ENCODE assay signal across 8 mouse cellular contexts in the genomic region with DNA sequence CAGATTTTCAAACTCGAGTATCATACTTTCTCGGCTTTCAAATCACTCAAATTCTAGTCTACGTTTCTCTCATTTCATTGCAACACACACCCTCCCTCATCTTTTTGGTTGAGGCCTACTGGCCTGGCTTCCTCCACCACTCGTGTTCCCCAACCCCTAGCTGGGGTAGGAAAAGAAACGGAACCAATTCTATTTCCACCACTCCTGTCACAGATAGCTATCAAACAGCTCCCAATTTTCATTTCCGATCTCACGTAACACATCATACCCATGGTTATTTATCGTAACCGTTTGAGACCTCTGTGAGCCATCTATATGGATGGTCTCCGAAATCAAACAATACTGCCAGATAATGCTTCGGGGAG. TPM values are rescaled to one million over a fixed set of nuclear protein-coding genes. Genes with fewer than 3 reads are reported as not detected.
DNase-seq lines count a peak whose midpoint lies in the region; ATAC-seq and TF ChIP-seq lines count a peak whose summit lies in the region.

No protein-coding gene starts in this region.

- TF ChIP-seq CTCF in G1E (IDR thresholded peaks at IDR 0.05; ENCODE audit: low read depth, low read length): no peak
- TF ChIP-seq CTCF in heart, postnatal 0 days (IDR thresholded peaks at IDR 0.05; ENCODE audit: low read depth): no peak

- WGBS in heart, embryonic 11.5 days (ENCODE audit: insufficient replicate concordance): 22% methylated on average over 11 of the region's 11 CpGs
- 13% methylated on average over 11 of the region's 11 CpGs for WGBS in heart, postnatal 0 days
- 32% methylated on average over 11 of the region's 11 CpGs for WGBS in midbrain, embryonic 10.5 days

- intact Hi-C loops in heart, postnatal 10 days (cut with DNase I): loop anchor here (2.0 kb wide), 1 partner anchor 32 kb away; no protein-coding TSS in a partner anchor

- DNase-seq in heart, postnatal 10 days: no peak
- peak; percentile 16 for DNase-seq in G1E (ENCODE audit: low spot score)
- DNase-seq in heart, postnatal 0 days (ENCODE audit: low spot score): no peak
- no peak for DNase-seq in midbrain, embryonic 10.5 days (ENCODE audit: low spot score)
- no peak for DNase-seq in adrenal gland, postnatal 14 days
- no peak for DNase-seq in urinary bladder, postnatal 4 days (ENCODE audit: low spot score in 2 of 2)
- DNase-seq in frontal cortex, adult 2 months (ENCODE audit: extremely low spot score in 1 of 2, low spot score in 1 of 2): no peak

- H3K4me2 ChIP-seq in heart, embryonic 11.5 days: peak overlapping the region; percentile 74
- H3K4me2 ChIP-seq in heart, postnatal 0 days (ENCODE audit: low read depth, low read length): peak overlapping the region; percentile 79

- no peak for TF ChIP-seq EP300 in heart, postnatal 0 days (IDR thresholded peaks at IDR 0.05; ENCODE audit: low read depth)

- peak overlapping the region; percentile 99 for H3K9ac ChIP-seq in heart, embryonic 11.5 days (ENCODE audit: low read depth, low read length)
- peak overlapping the region; percentile 95 for H3K9ac ChIP-seq in heart, postnatal 0 days (replicated peaks; ENCODE audit: low read depth, low read length)

- H3K4me3 ChIP-seq in heart, embryonic 11.5 days (ENCODE audit: low read depth, low read length): peak overlapping the region; percentile 100
- H3K4me3 ChIP-seq in G1E (ENCODE audit: low read depth, low read length): peak overlapping the region; percentile 87
- H3K4me3 ChIP-seq in heart, postnatal 0 days (ENCODE audit: low read depth, low read length): peak overlapping the region; percentile 83
- H3K4me3 ChIP-seq in midbrain, embryonic 10.5 days: peak overlapping the region; percentile 98

- no peaks in the 10 kb centered on the region for H3K9me3 ChIP-seq in heart, embryonic 11.5 days (replicated peaks; ENCODE audit: control insufficient read depth, low read length)
- H3K9me3 ChIP-seq in G1E (replicated peaks): no peaks in the 10 kb centered on the region
- no peaks in the 10 kb centered on the region for H3K9me3 ChIP-seq in heart, postnatal 0 days (replicated peaks; ENCODE audit: control insufficient read depth, low read length)
- H3K9me3 ChIP-seq in midbrain, embryonic 10.5 days (replicated peaks): 0 out of 2 replicates have a peak, but pooled peaks cover 3% of the 10 kb centered on the region

- ATAC-seq in heart, embryonic 11.5 days (replicated peaks; ENCODE audit: insufficient number of reproducible peaks, low FRiP score, low TSS enrichment): no peak
- ATAC-seq in G1E (ENCODE audit: extremely low read depth, insufficient number of reproducible peaks, low FRiP score, poor library complexity, severe bottlenecking): no peak
- no peak for ATAC-seq in heart, postnatal 0 days (ENCODE audit: insufficient read depth, low read depth)

- peak overlapping the region; percentile 98 for H3K27ac ChIP-seq in heart, embryonic 11.5 days (ENCODE audit: low read depth, low read length)
- peak overlapping the region; percentile 95 for H3K27ac ChIP-seq in heart, postnatal 0 days (ENCODE audit: low read depth)
- H3K27ac ChIP-seq in midbrain, embryonic 10.5 days (replicated peaks): peak overlapping the region; percentile 99

- H3K4me1 ChIP-seq in heart, embryonic 11.5 days (ENCODE audit: control insufficient read depth, insufficient read depth, low read length): peaks cover 14% of the 10 kb centered on the region
- H3K4me1 ChIP-seq in G1E (ENCODE audit: insufficient read depth, low read depth, low read length): peaks cover 44% of the 10 kb centered on the region
- H3K4me1 ChIP-seq in heart, postnatal 0 days (ENCODE audit: control insufficient read depth, insufficient read depth): peaks cover 4% of the 10 kb centered on the region; the same call in 1 of the 2 replicates
- peaks cover 24% of the 10 kb centered on the region for H3K4me1 ChIP-seq in midbrain, embryonic 10.5 days

- no peaks in the 10 kb centered on the region for H3K27me3 ChIP-seq in heart, embryonic 11.5 days (ENCODE audit: control insufficient read depth, insufficient read depth, low read length)
- no peaks in the 10 kb centered on the region for H3K27me3 ChIP-seq in G1E (ENCODE audit: insufficient read depth, low read length)
- H3K27me3 ChIP-seq in heart, postnatal 0 days (ENCODE audit: control insufficient read depth, insufficient read depth, low read length): no peaks in the 10 kb centered on the region
- H3K27me3 ChIP-seq in midbrain, embryonic 10.5 days (ENCODE audit: low read depth, poor library complexity, severe bottlenecking): peaks cover 4% of the 10 kb centered on the region; the same call in 1 of the 2 replicates

- H3K36me3 ChIP-seq in heart, embryonic 11.5 days (ENCODE audit: control insufficient read depth, insufficient read depth, low read length): no peaks in the 10 kb centered on the region
- H3K36me3 ChIP-seq in G1E (replicated peaks): peaks cover 11% of the 10 kb centered on the region
- H3K36me3 ChIP-seq in heart, postnatal 0 days (replicated peaks; ENCODE audit: control insufficient read depth, insufficient read depth, low read length): no peaks in the 10 kb centered on the region
- peaks cover 16% of the 10 kb centered on the region for H3K36me3 ChIP-seq in midbrain, embryonic 10.5 days

RNA-seq across cellular contexts. Expression of a gene that starts 1.4 kb away (rescaled TPM):
- polyA plus RNA-seq in heart, embryonic 11.5 days (2014; fragmentation: Nextera tagmentation; extraction: Ambion mirVana): 78.0 and 79.8 TPM in 2 replicates
- 10 to 100 TPM; 64.2 to 71.8 TPM for total RNA-seq in heart, postnatal 10 days (2021)
- total RNA-seq in G1E (2014; fragmentation: Nextera tagmentation) (81.3 and 87.9 TPM in 2 replicates), G1E (2017) (50.2 and 53.6 TPM in 2 replicates)
- 23.5 and 35.8 TPM in 2 replicates for polyA plus RNA-seq in G1E (2012)
- 28.1 and 45.8 TPM in 2 replicates for total RNA-seq in heart, postnatal 0 days (2014; rRNA removed; ENCODE audit: low replicate concordance)
- 54.8 and 56.0 TPM in 2 replicates for polyA plus RNA-seq in heart, postnatal 0 days (2015; fragmentation: Nextera tagmentation; extraction: Ambion mirVana)
- polyA plus RNA-seq in midbrain, embryonic 10.5 days (2016; fragmentation: Nextera tagmentation; extraction: Ambion mirVana): 108 and 114 TPM in 2 replicates
- total RNA-seq in adrenal gland, postnatal 14 days (2021): 73.2 and 74.2 TPM in 2 replicates
- 82.1 and 103 TPM in 2 replicates for polyA plus RNA-seq in frontal cortex, adult 2 months (2012; rRNA removed)

RNA-seq across cellular contexts. Expression of a gene that starts 36.5 kb away (rescaled TPM):
- polyA plus RNA-seq in heart, embryonic 11.5 days (2014; fragmentation: Nextera tagmentation; extraction: Ambion mirVana): 64.2 and 70.3 TPM in 2 replicates
- total RNA-seq in heart, postnatal 10 days (2021): 10 to 100 TPM; 44.1 to 51.8 TPM
- total RNA-seq in G1E (2014; fragmentation: Nextera tagmentation) (77.5 and 85.1 TPM in 2 replicates), G1E (2017) (46.3 and 46.8 TPM in 2 replicates)
- polyA plus RNA-seq in G1E (2012): 8.3 and 13.1 TPM in 2 replicates
- total RNA-seq in heart, postnatal 0 days (2014; rRNA removed; ENCODE audit: low replicate concordance): 41.8 and 48.8 TPM in 2 replicates
- 60.3 and 64.6 TPM in 2 replicates for polyA plus RNA-seq in heart, postnatal 0 days (2015; fragmentation: Nextera tagmentation; extraction: Ambion mirVana)
- 61.7 and 69.5 TPM in 2 replicates for polyA plus RNA-seq in midbrain, embryonic 10.5 days (2016; fragmentation: Nextera tagmentation; extraction: Ambion mirVana)
- total RNA-seq in adrenal gland, postnatal 14 days (2021): 43.5 and 46.0 TPM in 2 replicates
- 28.9 TPM in 2 replicates for polyA plus RNA-seq in frontal cortex, adult 2 months (2012; rRNA removed)
